Mouse (Mus musculus): Measurements from ENCODE around the gene Jade1.

DNA sequence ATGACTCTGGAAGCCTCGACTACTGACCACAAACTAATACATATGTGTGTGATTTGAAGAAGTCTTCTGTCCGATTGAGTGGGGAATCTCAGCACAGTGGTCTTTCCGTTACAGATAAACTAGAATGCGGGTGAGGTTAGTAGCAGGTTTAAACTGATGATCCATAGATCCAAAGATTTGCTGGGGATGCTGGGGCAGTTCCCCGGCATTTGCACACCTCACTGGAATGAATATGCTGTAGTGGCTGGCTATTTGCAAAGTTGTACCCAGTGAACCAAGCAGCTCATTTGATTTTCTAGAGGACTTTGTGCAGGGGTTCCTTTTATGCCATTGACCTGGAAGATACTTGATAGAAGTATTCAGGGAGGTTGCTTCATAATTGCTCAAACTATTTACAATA lies 53.5 kb downstream of the Jade1 start:
- no peak for TF ChIP-seq CTCF (conservative IDR thresholded peaks at IDR 0.05; ENCODE audit: low read length)
- TF ChIP-seq POU5F1 (IDR thresholded peaks at IDR 0.05; ENCODE audit: borderline replicate concordance, low read length) = no peak

Data from E14TG2a.4 (cell line).